Mouse (Mus musculus) ES-E14 (cell line): ENCODE data around the gene Ctdnep1.

Experiments used
- CHD2 ChIP-seq: IDR thresholded peaks from 2 replicates; pipeline ENCODE4 v1.6.1; 2014; ENCODE audit warnings: mild to moderate bottlenecking, low read depth, low read length, inconsistent platforms
- MAFK ChIP-seq: IDR thresholded peaks from 2 replicates; pipeline ENCODE4 v1.6.1; 2014; ENCODE audit warnings: mild to moderate bottlenecking, low read depth, low read length, inconsistent platforms; ENCODE audit not compliant: insufficient read depth
- ZC3H11A ChIP-seq: IDR thresholded peaks from 2 replicates; pipeline ENCODE4 v1.6.1; 2012; ENCODE audit warnings: low read depth, mild to moderate bottlenecking, inconsistent platforms, low read length, borderline replicate concordance

GRCm38 (mm10) chr11:70028401-70029129, 47.6 kb downstream of the Ctdnep1 start:
- TF ChIP-seq CHD2 (no peak), MAFK (no peak), ZC3H11A (no peak)
